Mouse (Mus musculus) right cerebral cortex, postnatal 36 days (tissue): ENCODE results near the gene Drd1.

ENCODE experiments used
- DNase-seq, 2 experiments: peaks; one replicate each; pipeline ENCODE4 v3.0.0; 2022; ENCODE audit warnings: low spot score in 2 of 2, mixed read lengths in 1 of 2

Gene Drd1

GRCm38 (mm10) chr13:54055448-54055861 is at the start of gene Drd1:
Gene Drd1 (minus strand): TSS chr13:54055705.
- DNase-seq: peak; percentile 70 to 84

GRCm38 (mm10) chr13:54103866-54104265 is 48.4 kb upstream of the Drd1 start:
- no peak for DNase-seq

- DNase-seq: no peak
These were observed 47.8 kb upstream of the Drd1 start for GRCm38 (mm10) chr13:54103271-54103670.

- DNase-seq: no peak
These were observed 46.6 kb upstream of the Drd1 start for GRCm38 (mm10) chr13:54102061-54102460.

- DNase-seq: peak; percentile 58 to 85
These were observed 45.7 kb upstream of the Drd1 start for GRCm38 (mm10) chr13:54101031-54101820.

- DNase-seq: no peak
These were observed 42.3 kb upstream of the Drd1 start for GRCm38 (mm10) chr13:54097797-54098196.

GRCm38 (mm10) chr13:54097227-54097626 is 41.7 kb upstream of the Drd1 start:
- no peak for DNase-seq

- DNase-seq: no peak
These were observed 40.2 kb upstream of the Drd1 start for GRCm38 (mm10) chr13:54095721-54096120.

GRCm38 (mm10) chr13:54094963-54095362 is 39.5 kb upstream of the Drd1 start:
- DNase-seq: no peak

- no peak for DNase-seq
These were observed 38.8 kb upstream of the Drd1 start for GRCm38 (mm10) chr13:54094349-54094748.

GRCm38 (mm10) chr13:54091719-54092118 is 36.2 kb upstream of the Drd1 start:
- no peak for DNase-seq

GRCm38 (mm10) chr13:54085266-54085665 is 29.8 kb upstream of the Drd1 start:
- no peak for DNase-seq

GRCm38 (mm10) chr13:54084826-54085225 is 29.3 kb upstream of the Drd1 start:
- DNase-seq: no peak

- DNase-seq: no peak
These were observed 28.7 kb upstream of the Drd1 start for GRCm38 (mm10) chr13:54084178-54084577.

GRCm38 (mm10) chr13:54082946-54083345 is 27.4 kb upstream of the Drd1 start:
- no peak for DNase-seq

- DNase-seq: no peak
These were observed 25.3 kb upstream of the Drd1 start for GRCm38 (mm10) chr13:54080785-54081184.

GRCm38 (mm10) chr13:54079782-54080759 is 24.6 kb upstream of the Drd1 start:
- no peak for DNase-seq

GRCm38 (mm10) chr13:54077470-54078174 is 22.1 kb upstream of the Drd1 start:
- no peak for DNase-seq

GRCm38 (mm10) chr13:54076762-54077460 is 21.4 kb upstream of the Drd1 start:
- no peak for DNase-seq

GRCm38 (mm10) chr13:54076051-54076450 is 20.5 kb upstream of the Drd1 start:
- no peak for DNase-seq

- no peak for DNase-seq
These were observed 19.9 kb upstream of the Drd1 start for GRCm38 (mm10) chr13:54075416-54075815.
